21 mouse cellular contexts compared by ENCODE assay signal in genomic region chr19:57177334-57177733, GRCm38 (mm10).
DNase-seq lines count a peak whose midpoint lies in the region; ATAC-seq lines count a peak whose summit lies in the region.
"Had no signal": no experiment of that assay in that cellular context is flagged by ENCODE, and none has a peak within 500 bp of the region (broad histone marks: within the 10 kb centered on the region; RNA-seq: fewer than 3 reads in every experiment).

No protein-coding gene starts in this region.

- WGBS in heart, embryonic 15.5 days, result 59% methylated on average over 6 of the region's 6 CpGs
- 76% methylated on average over 6 of the region's 6 CpGs for WGBS in midbrain, embryonic 11.5 days
- WGBS in midbrain, embryonic 13.5 days, result 74% methylated on average over 6 of the region's 6 CpGs

- H3K4me1 ChIP-seq in heart, embryonic 15.5 days (replicated peaks), result peaks cover 66% of the 10 kb centered on the region
- H3K4me1 ChIP-seq in midbrain, embryonic 11.5 days (ENCODE audit: control insufficient read depth, insufficient read depth, low read length), result no peaks in the 10 kb centered on the region
- H3K4me1 ChIP-seq in midbrain, embryonic 13.5 days (replicated peaks), result 0 out of 2 replicates have a peak, but pooled peaks cover 2% of the 10 kb centered on the region

- no peaks in the 10 kb centered on the region for H3K9me3 ChIP-seq in heart, embryonic 15.5 days (replicated peaks)
- H3K9me3 ChIP-seq in midbrain, embryonic 11.5 days (ENCODE audit: control insufficient read depth, low read length), result no peaks in the 10 kb centered on the region
- no peaks in the 10 kb centered on the region for H3K9me3 ChIP-seq in midbrain, embryonic 13.5 days
- H3K9me3 ChIP-seq: limb, embryonic 12.5 days; megakaryocyte, embryonic 14.5 days had no signal

- intact Hi-C loops in heart, postnatal 14 days (cut with DNase I), result no loop called here
- intact Hi-C loops in heart, postnatal 36 days (cut with DNase I), result no loop called here

- H3K9ac ChIP-seq in heart, embryonic 15.5 days, result no peak overlapping the region
- H3K9ac ChIP-seq in midbrain, embryonic 11.5 days (ENCODE audit: low read length), result no peak overlapping the region
- H3K9ac ChIP-seq in midbrain, embryonic 13.5 days (replicated peaks), result no peak overlapping the region
- H3K9ac ChIP-seq: hindbrain, embryonic 14.5 days; limb, embryonic 12.5 days had no signal

- H3K27ac ChIP-seq in heart, embryonic 15.5 days, result 0 out of 2 replicates have a peak overlapping the region, but pooled peaks have one; percentile 13
- no peak overlapping the region for H3K27ac ChIP-seq in midbrain, embryonic 11.5 days (ENCODE audit: low read depth, low read length)
- no peak overlapping the region for H3K27ac ChIP-seq in midbrain, embryonic 13.5 days
- H3K27ac ChIP-seq: hindbrain, embryonic 14.5 days; limb, embryonic 12.5 days had no signal

- ATAC-seq in heart, embryonic 15.5 days (replicated peaks; ENCODE audit: insufficient number of reproducible peaks, insufficient read depth, low FRiP score, low read depth), result no peak
- ATAC-seq in midbrain, embryonic 11.5 days (ENCODE audit: low FRiP score), result no peak
- no peak for ATAC-seq in midbrain, embryonic 13.5 days
- ATAC-seq: CD4-positive, CD25-positive, alpha-beta regulatory T cell, adult 4 months; forebrain, embryonic 14.5 days; intestine, postnatal 0 days; lung, postnatal 0 days had no signal

- H3K27me3 ChIP-seq in heart, embryonic 15.5 days, result no peaks in the 10 kb centered on the region
- H3K27me3 ChIP-seq in midbrain, embryonic 11.5 days (ENCODE audit: control insufficient read depth, insufficient read depth, low read length), result no peaks in the 10 kb centered on the region
- no peaks in the 10 kb centered on the region for H3K27me3 ChIP-seq in midbrain, embryonic 13.5 days

- peak; percentile 92 for DNase-seq in heart, adult 11 months
- DNase-seq in heart, postnatal 14 days, result no peak
- no peak for DNase-seq in heart, postnatal 36 days
- peak; percentile 4 for DNase-seq in midbrain, embryonic 11.5 days (ENCODE audit: low spot score, missing footprints)
- DNase-seq in urinary bladder, postnatal 10 days (ENCODE audit: low spot score), result no peak
- DNase-seq: adrenal gland, postnatal 14 days; cerebellum, adult 2 months; gastrocnemius, postnatal 36 days; midbrain, embryonic 14.5 days; thymus, adult 2 months; thymus, postnatal 36 days had no signal

- H3K4me2 ChIP-seq in heart, embryonic 15.5 days, result no peak overlapping the region
- H3K4me2 ChIP-seq in midbrain, embryonic 11.5 days, result no peak overlapping the region
- H3K4me2 ChIP-seq in midbrain, embryonic 13.5 days (replicated peaks), result no peak overlapping the region
- H3K4me2 ChIP-seq: hindbrain, embryonic 14.5 days; limb, embryonic 12.5 days; liver, embryonic 11.5 days had no signal

- H3K36me3 ChIP-seq in heart, embryonic 15.5 days, result peaks cover 11% of the 10 kb centered on the region
- no peaks in the 10 kb centered on the region for H3K36me3 ChIP-seq in midbrain, embryonic 11.5 days (ENCODE audit: control insufficient read depth, insufficient read depth, low read length)
- H3K36me3 ChIP-seq in midbrain, embryonic 13.5 days, result no peaks in the 10 kb centered on the region
- H3K36me3 ChIP-seq: limb, embryonic 12.5 days had no signal

- no peak overlapping the region for H3K4me3 ChIP-seq in heart, embryonic 15.5 days
- no peak overlapping the region for H3K4me3 ChIP-seq in midbrain, embryonic 11.5 days (ENCODE audit: low read depth, low read length)
- no peak overlapping the region for H3K4me3 ChIP-seq in midbrain, embryonic 13.5 days (replicated peaks)
- H3K4me3 ChIP-seq: limb, embryonic 12.5 days; megakaryocyte, embryonic 14.5 days had no signal

Comparison
In these comparisons a context has a peak if more than half of its experiments do, and no peak if none do; other contexts are left out.
1. DNase-seq: peak in heart, adult 11 months (single experiment) and midbrain, embryonic 11.5 days (single experiment); none in heart, postnatal 14 days (0 of 2), heart, postnatal 36 days (0 of 2) and urinary bladder, postnatal 10 days (single experiment).